Mouse (Mus musculus) right cerebral cortex, postnatal 14 days (tissue): ENCODE measurements around the gene Thap12.

Experiments used
- DNase-seq: peaks from one replicate; pipeline ENCODE4 v3.0.0; 2022

The Thap12 gene

GRCm38 (mm10) chr7:98698590-98698989, 4.3 kb upstream of the Thap12 start:
- DNase-seq, result no peak

- DNase-seq, result no peak
These were observed 1.1 kb upstream of the Thap12 start for GRCm38 (mm10) chr7:98701771-98702170.

- peak; percentile 17 for DNase-seq
These were observed 520 bp downstream of the Thap12 start for GRCm38 (mm10) chr7:98703365-98703881.

- no peak for DNase-seq
These were observed 1.4 kb downstream of the Thap12 start for GRCm38 (mm10) chr7:98704276-98704675.

- no peak for DNase-seq
These were observed 10.8 kb downstream of the Thap12 start for GRCm38 (mm10) chr7:98713661-98714060.

GRCm38 (mm10) chr7:98717438-98717837, 14.5 kb downstream of the Thap12 start:
- no peak for DNase-seq

GRCm38 (mm10) chr7:98719761-98720160, 16.9 kb downstream of the Thap12 start:
- no peak for DNase-seq

GRCm38 (mm10) chr7:98720731-98721130, 17.8 kb downstream of the Thap12 start:
- no peak for DNase-seq

GRCm38 (mm10) chr7:98721172-98721571, 18.3 kb downstream of the Thap12 start:
- DNase-seq, result no peak

- DNase-seq, result no peak
These were observed 18.7 kb downstream of the Thap12 start for GRCm38 (mm10) chr7:98721623-98722022.

- no peak for DNase-seq
These were observed 22.8 kb downstream of the Thap12 start for GRCm38 (mm10) chr7:98725686-98726195.

- DNase-seq, result no peak
These were observed 25.1 kb downstream of the Thap12 start for GRCm38 (mm10) chr7:98727986-98728385.

GRCm38 (mm10) chr7:98728499-98728898, 25.6 kb downstream of the Thap12 start:
- no peak for DNase-seq

- peak; percentile 25 for DNase-seq
These were observed 26.9 kb downstream of the Thap12 start for GRCm38 (mm10) chr7:98729661-98730271.

- DNase-seq, result no peak
These were observed 31.1 kb downstream of the Thap12 start for GRCm38 (mm10) chr7:98733958-98734357.

GRCm38 (mm10) chr7:98734876-98735275, 32.0 kb downstream of the Thap12 start:
- DNase-seq, result peak; percentile 49

GRCm38 (mm10) chr7:98736780-98737550, 34.1 kb downstream of the Thap12 start:
- DNase-seq, result no peak

- DNase-seq, result no peak
These were observed 37.5 kb downstream of the Thap12 start for GRCm38 (mm10) chr7:98740363-98740762.

GRCm38 (mm10) chr7:98743312-98743711, 40.4 kb downstream of the Thap12 start:
- peak; percentile 74 for DNase-seq

GRCm38 (mm10) chr7:98750404-98750803, 47.5 kb downstream of the Thap12 start:
- DNase-seq, result no peak

- no peak for DNase-seq
These were observed 49.8 kb downstream of the Thap12 start for GRCm38 (mm10) chr7:98752680-98753079.

GRCm38 (mm10) chr7:98756050-98756449, 53.1 kb downstream of the Thap12 start:
- no peak for DNase-seq

- DNase-seq, result no peak
These were observed 53.7 kb downstream of the Thap12 start for GRCm38 (mm10) chr7:98756556-98756955.

GRCm38 (mm10) chr7:98760126-98760525, 57.2 kb downstream of the Thap12 start:
- no peak for DNase-seq
